Mouse (Mus musculus): ENCODE data around the gene Rgma. TPM values are rescaled to one million over a fixed set of nuclear protein-coding genes. Genes with fewer than 3 reads are reported as not detected.

The Rgma gene
- total and polyA plus RNA-seq, 3 experiments: 0.04 to 0.07 TPM; not detected in 1

- dilution Hi-C loops (cut with MboI; ENCODE audit: extremely low pct_ligation_motif_present, extremely low pct_unique_long_range_greater_than_20kb, low sequenced_read_pairs): no loop called here
- DNase-seq (ENCODE audit: extremely low read depth): no peak
- Histone ChIP-seq H3K27me3 (replicated peaks) (peaks cover 25% of the 10 kb centered on the region), H3K9me3 (replicated peaks; ENCODE audit: low read length) (no peaks in the 10 kb centered on the region), H3K36me3 (replicated peaks in 1 of 2; ENCODE audit: control insufficient read depth in 1 of 2, insufficient read depth in 1 of 2, low read length in 1 of 2) (no peaks in the 10 kb centered on the region), H3K79me2 (replicated peaks; ENCODE audit: control insufficient read depth, extremely low read depth, insufficient read depth, poor library complexity, severe bottlenecking) (no peaks in the 10 kb centered on the region), H3K9ac (ENCODE audit: insufficient read depth, low read depth) (no peak overlapping the region; the same call in 1 of the 2 replicates), H3K4me3 (replicated peaks in 1 of 3; ENCODE audit: low read depth in 2 of 3, low read length in 2 of 3, poor library complexity in 1 of 3) (peak overlapping the region in 2 of 3 experiments; percentile 9 to 24), H3K4me2 (ENCODE audit: insufficient read depth, low read depth, poor library complexity, severe bottlenecking) (peak overlapping the region; percentile 68), H3K4me1 (ENCODE audit: control insufficient read depth in 1 of 2, insufficient read depth in 2 of 2) (peaks cover 4 to 40% of the 10 kb centered on the region in 2 experiments), H3K27ac (ENCODE audit: insufficient read depth, low read depth) (no peak overlapping the region)
- in situ Hi-C loops (cut with MboI; ENCODE audit: low pct_ligation_motif_present, low pct_unique_long_range_greater_than_20kb, low sequenced_read_pairs): loop anchor here (25.0 kb wide), 1 partner anchor 1004 kb away; no protein-coding TSS in a partner anchor
- TF ChIP-seq ZC3H11A (IDR thresholded peaks at IDR 0.05; ENCODE audit: low read depth, low read length) (no peak), USF1 (IDR thresholded peaks at IDR 0.05; ENCODE audit: low read depth, low read length) (no peak), TCF12 (IDR thresholded peaks at IDR 0.05; ENCODE audit: low read depth, low read length) (no peak), UBTF (IDR thresholded peaks at IDR 0.05; ENCODE audit: low read depth, low read length) (no peak), EP300 (IDR thresholded peaks at IDR 0.05; ENCODE audit: low read length) (no peak)
Observed at GRCm38 (mm10) chr7:73391518-73392321, 16.4 kb downstream of the Rgma start.

DNA sequence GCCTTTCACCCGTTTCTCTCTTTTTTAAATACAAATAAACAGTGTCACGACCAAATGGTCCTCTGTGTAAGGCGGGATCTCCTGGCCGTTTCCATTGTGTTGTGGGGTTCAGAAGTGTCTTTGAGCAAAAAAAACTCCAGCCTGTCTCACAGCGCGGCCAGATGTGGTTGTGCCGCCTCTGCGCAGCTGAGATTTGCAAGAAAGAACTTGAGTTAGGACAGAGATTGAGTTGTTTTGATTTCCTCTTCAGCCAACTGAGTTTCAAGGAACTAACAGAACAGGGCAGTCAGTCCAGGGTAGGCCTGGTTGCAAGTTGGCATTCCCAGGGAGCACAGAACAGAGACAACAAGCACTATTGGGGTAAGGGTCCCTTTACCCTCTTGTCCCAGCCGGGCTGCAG lies 17.1 kb downstream of the Rgma start:
- DNase-seq (ENCODE audit: extremely low read depth): no peak
- Histone ChIP-seq H3K4me3 (replicated peaks in 1 of 3; ENCODE audit: low read depth in 2 of 3, low read length in 2 of 3, poor library complexity in 1 of 3) (no peak overlapping the region), H3K27me3 (replicated peaks) (peaks cover 27% of the 10 kb centered on the region), H3K36me3 (replicated peaks in 1 of 2; ENCODE audit: control insufficient read depth in 1 of 2, insufficient read depth in 1 of 2, low read length in 1 of 2) (no peaks in the 10 kb centered on the region), H3K27ac (ENCODE audit: insufficient read depth, low read depth) (no peak overlapping the region), H3K9me3 (replicated peaks; ENCODE audit: low read length) (no peaks in the 10 kb centered on the region), H3K4me2 (ENCODE audit: insufficient read depth, low read depth, poor library complexity, severe bottlenecking) (peak overlapping the region; percentile 68; the same call in 1 of the 2 replicates), H3K79me2 (replicated peaks; ENCODE audit: control insufficient read depth, extremely low read depth, insufficient read depth, poor library complexity, severe bottlenecking) (no peaks in the 10 kb centered on the region), H3K9ac (ENCODE audit: insufficient read depth, low read depth) (no peak overlapping the region), H3K4me1 (ENCODE audit: control insufficient read depth in 1 of 2, insufficient read depth in 2 of 2) (peaks cover 4 to 34% of the 10 kb centered on the region in 2 experiments)
- TF ChIP-seq RAD21 (IDR thresholded peaks at IDR 0.05; ENCODE audit: low read depth, low read length): no peak
- TF ChIP-seq MAFK (IDR thresholded peaks at IDR 0.05; ENCODE audit: insufficient replicate concordance, low read length): no peak
- no peak for TF ChIP-seq BHLHE40 (IDR thresholded peaks at IDR 0.05; ENCODE audit: low read depth, low read length)
- no peak for TF ChIP-seq E2F4 (IDR thresholded peaks at IDR 0.05; ENCODE audit: insufficient replicate concordance, low read depth, low read length)
- no peak for TF ChIP-seq UBTF (IDR thresholded peaks at IDR 0.05; ENCODE audit: low read depth, low read length)
- no peak for TF ChIP-seq ZMIZ1 (IDR thresholded peaks at IDR 0.05; ENCODE audit: low read depth, low read length)
- no peak for TF ChIP-seq SMC3 (IDR thresholded peaks at IDR 0.05; ENCODE audit: low read depth, low read length)
- no peak for TF ChIP-seq GABPA (IDR thresholded peaks at IDR 0.05; ENCODE audit: insufficient replicate concordance, low read depth, low read length)
- no peak for TF ChIP-seq USF2 (conservative IDR thresholded peaks at IDR 0.05; ENCODE audit: low read depth, low read length)
- TF ChIP-seq ZNF384 (IDR thresholded peaks at IDR 0.05; ENCODE audit: low read depth, low read length): no peak
- no peak for TF ChIP-seq IRF4 (IDR thresholded peaks at IDR 0.05; ENCODE audit: low read depth, low read length)
- TF ChIP-seq PAX5 (IDR thresholded peaks at IDR 0.05; ENCODE audit: low read length): no peak
- no peak for TF ChIP-seq MXI1 (IDR thresholded peaks at IDR 0.05; ENCODE audit: low read depth, low read length)
- no peak for TF ChIP-seq CTCF (conservative IDR thresholded peaks at IDR 0.05 in 1 of 2, IDR thresholded peaks at IDR 0.05 in 1 of 2; ENCODE audit: low read depth in 2 of 2, low read length in 2 of 2)
- no peak for TF ChIP-seq NELFE (IDR thresholded peaks at IDR 0.05; ENCODE audit: low read depth, low read length)
- in situ Hi-C loops (cut with MboI; ENCODE audit: low pct_ligation_motif_present, low pct_unique_long_range_greater_than_20kb, low sequenced_read_pairs): loop anchor here (25.0 kb wide), 1 partner anchor 1005 kb away; no protein-coding TSS in a partner anchor
- dilution Hi-C loops (cut with MboI; ENCODE audit: extremely low pct_ligation_motif_present, extremely low pct_unique_long_range_greater_than_20kb, low sequenced_read_pairs): no loop called here
